Mouse (Mus musculus): ENCODE measurements around the gene Ttc28. TPM values are rescaled to one million over a fixed set of nuclear protein-coding genes. Genes with fewer than 3 reads are reported as not detected.

The Ttc28 gene
- polyA plus RNA-seq, 1 experiment = 3.4 TPM

DNA sequence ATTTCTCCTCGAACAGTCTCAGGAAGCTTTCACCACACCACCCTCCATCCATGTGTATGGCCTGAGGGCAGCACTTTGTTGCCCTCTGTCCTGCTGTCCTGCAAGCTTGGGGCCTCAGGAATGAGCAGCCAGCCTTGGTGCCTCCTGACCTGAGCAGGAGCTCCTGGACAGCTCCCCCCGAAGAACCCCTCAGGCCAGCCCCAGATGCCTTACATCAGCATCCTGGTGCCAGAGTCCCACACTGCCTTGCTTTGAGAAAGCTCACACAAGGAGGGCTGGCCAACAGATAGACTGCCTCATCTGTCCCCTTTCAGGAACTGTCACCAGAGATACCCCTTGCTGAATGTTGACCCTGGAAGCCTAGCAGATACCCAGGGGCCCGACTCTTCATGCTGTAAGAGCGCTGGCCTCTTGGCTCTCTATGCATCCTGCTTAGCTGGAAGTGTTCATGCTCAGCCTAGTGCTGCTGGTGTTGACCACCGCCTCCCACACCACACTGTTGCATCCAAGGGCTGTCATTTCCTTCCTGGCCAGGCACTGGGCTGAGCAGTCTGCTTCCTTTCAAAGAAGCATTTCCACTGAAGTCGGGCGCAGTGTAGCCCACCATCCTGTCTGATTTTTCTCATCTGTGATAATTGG is 259.4 kb downstream of the Ttc28 start:
- no peak for TF ChIP-seq MYOG (IDR thresholded peaks at IDR 0.05; ENCODE audit: control insufficient read depth, extremely low read depth, insufficient read length)
- no peak for TF ChIP-seq CTCF (IDR thresholded peaks at IDR 0.05; ENCODE audit: control insufficient read depth, insufficient read depth, insufficient read length)
- no peak for TF ChIP-seq MYOD1 (IDR thresholded peaks at IDR 0.05; ENCODE audit: control insufficient read depth, insufficient read length, low read depth)
- no peak for TF ChIP-seq MAX (IDR thresholded peaks at IDR 0.05)
- TF ChIP-seq CEBPB (IDR thresholded peaks at IDR 0.05; ENCODE audit: low read depth) = no peak
- TF ChIP-seq FOSL1 (IDR thresholded peaks at IDR 0.05; ENCODE audit: insufficient read depth, low read length, poor library complexity, severe bottlenecking) = no peak
- no peak for TF ChIP-seq USF1 (IDR thresholded peaks at IDR 0.05; ENCODE audit: low read depth)
- Histone ChIP-seq H3K27me3 (ENCODE audit: control insufficient read depth, insufficient read depth, insufficient read length) (no peaks in the 10 kb centered on the region), H3K36me3 (ENCODE audit: control insufficient read depth, insufficient read depth) (no peaks in the 10 kb centered on the region), H3K4me3 (ENCODE audit: insufficient read depth, poor library complexity, severe bottlenecking) (no peak overlapping the region), H3ac (ENCODE audit: control insufficient read depth, insufficient read length, low read depth) (no peak overlapping the region), H3K79me3 (ENCODE audit: low read depth) (no peaks in the 10 kb centered on the region), H3K79me2 (ENCODE audit: control insufficient read depth, insufficient read depth) (no peaks in the 10 kb centered on the region)

DNA sequence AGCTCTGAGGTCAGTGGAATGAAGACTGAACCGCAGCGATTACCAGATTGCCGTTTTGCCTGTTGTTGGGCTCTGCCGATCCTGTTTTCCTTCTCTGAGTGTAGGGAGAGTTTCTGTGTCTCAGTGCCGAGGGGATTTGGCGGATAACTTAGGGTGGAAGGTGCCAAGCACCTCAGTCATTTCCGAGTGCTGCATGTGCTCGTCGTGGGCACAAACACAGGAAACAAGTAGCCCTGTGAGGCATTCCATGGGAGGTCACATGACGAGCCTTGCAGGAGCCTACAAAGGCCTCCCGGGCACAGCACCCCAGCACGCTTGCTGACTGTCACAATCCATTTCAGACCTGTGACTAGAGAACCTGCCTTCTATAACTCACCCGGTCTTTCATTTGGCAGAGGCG is 260.0 kb downstream of the Ttc28 start:
- no peaks in the 10 kb centered on the region for H3K36me3 ChIP-seq (ENCODE audit: control insufficient read depth, insufficient read depth)

DNA sequence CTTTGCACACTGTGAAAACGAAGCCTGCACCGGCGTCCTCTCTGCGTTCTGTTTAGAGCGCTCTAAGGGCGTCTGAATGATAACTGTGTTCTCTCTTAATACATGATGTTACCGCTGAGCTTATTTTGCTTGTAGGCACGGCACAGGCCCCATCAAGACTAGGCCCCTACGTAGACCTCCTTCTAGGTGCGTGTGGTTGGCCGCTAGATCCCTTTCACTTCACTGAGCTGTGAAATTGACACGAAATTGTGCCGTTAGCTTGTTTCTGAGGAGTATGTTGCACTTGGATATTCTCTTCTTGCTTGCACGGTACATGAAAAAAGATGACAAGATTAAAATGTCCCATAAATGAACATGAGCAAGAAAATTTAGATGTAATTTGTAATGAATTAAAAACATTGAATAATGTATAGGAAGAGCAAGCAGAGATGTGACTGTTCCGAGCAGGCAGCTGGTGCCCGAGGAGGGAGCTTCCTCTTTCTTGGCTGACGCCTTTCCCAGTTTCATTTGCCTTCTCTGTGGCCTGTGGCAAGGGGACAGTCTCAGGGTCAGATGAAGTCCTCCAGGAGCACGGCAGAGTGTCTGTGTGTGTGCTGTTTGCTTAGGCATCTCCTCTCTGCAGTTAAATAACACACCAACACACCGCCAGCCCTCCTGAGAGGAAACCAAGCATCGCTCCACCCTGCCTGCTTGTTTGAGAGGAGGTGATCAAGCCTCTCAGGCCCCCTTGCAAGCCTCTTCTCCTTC is 261.7 kb downstream of the Ttc28 start:
- H3K79me3 ChIP-seq (ENCODE audit: low read depth) = no peaks in the 10 kb centered on the region
- H3K79me2 ChIP-seq (ENCODE audit: control insufficient read depth, insufficient read depth) = no peaks in the 10 kb centered on the region
- H3K36me3 ChIP-seq (ENCODE audit: control insufficient read depth, insufficient read depth) = no peaks in the 10 kb centered on the region
- no peaks in the 10 kb centered on the region for H3K27me3 ChIP-seq (ENCODE audit: control insufficient read depth, insufficient read depth, insufficient read length)
- no peak for TF ChIP-seq USF1 (IDR thresholded peaks at IDR 0.05; ENCODE audit: low read depth)
- no peak overlapping the region for H3ac ChIP-seq (ENCODE audit: control insufficient read depth, insufficient read length, low read depth)
- H3K4me3 ChIP-seq (ENCODE audit: insufficient read depth, poor library complexity, severe bottlenecking) = no peak overlapping the region

More for the DNA sequence above, 260.0 kb downstream of the Ttc28 start:
- Histone ChIP-seq H3K4me3 (ENCODE audit: insufficient read depth, poor library complexity, severe bottlenecking) (no peak overlapping the region), H3K27me3 (ENCODE audit: control insufficient read depth, insufficient read depth, insufficient read length) (no peaks in the 10 kb centered on the region), H3K79me3 (ENCODE audit: low read depth) (no peaks in the 10 kb centered on the region), H3ac (ENCODE audit: control insufficient read depth, insufficient read length, low read depth) (no peak overlapping the region), H3K79me2 (ENCODE audit: control insufficient read depth, insufficient read depth) (no peaks in the 10 kb centered on the region)
- TF ChIP-seq MYOG (IDR thresholded peaks at IDR 0.05; ENCODE audit: control insufficient read depth, extremely low read depth, insufficient read length) (no peak), USF1 (IDR thresholded peaks at IDR 0.05; ENCODE audit: low read depth) (peak; percentile 27)

DNA sequence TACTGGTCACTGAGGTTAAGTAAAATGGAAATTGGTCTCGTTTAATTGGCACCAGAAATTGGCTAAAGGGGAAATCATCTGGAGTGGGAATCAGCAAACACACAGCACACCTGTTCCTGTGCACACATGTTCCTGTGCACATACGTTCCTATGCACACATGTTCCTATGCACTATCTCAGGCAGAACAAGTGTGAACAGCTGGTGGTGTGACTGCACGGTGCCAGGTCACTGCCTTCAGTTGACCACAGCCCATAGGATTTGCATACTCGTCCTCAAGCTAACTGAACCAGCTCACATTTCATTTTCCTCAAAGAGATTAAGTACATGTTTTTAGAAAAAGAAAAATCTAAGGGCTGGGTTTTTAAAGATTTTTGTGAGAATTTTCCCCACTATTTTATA is 263.2 kb downstream of the Ttc28 start:
- H3K36me3 ChIP-seq (ENCODE audit: control insufficient read depth, insufficient read depth) = no peaks in the 10 kb centered on the region
- H3K27me3 ChIP-seq (ENCODE audit: control insufficient read depth, insufficient read depth, insufficient read length) = no peaks in the 10 kb centered on the region
- H3K79me3 ChIP-seq (ENCODE audit: low read depth) = no peaks in the 10 kb centered on the region
- H3ac ChIP-seq (ENCODE audit: control insufficient read depth, insufficient read length, low read depth) = no peak overlapping the region
- no peak for TF ChIP-seq CTCF (IDR thresholded peaks at IDR 0.05; ENCODE audit: control insufficient read depth, insufficient read depth, insufficient read length)
- no peak for TF ChIP-seq USF1 (IDR thresholded peaks at IDR 0.05; ENCODE audit: low read depth)
- TF ChIP-seq MAX (IDR thresholded peaks at IDR 0.05) = no peak
- no peak for TF ChIP-seq CEBPB (IDR thresholded peaks at IDR 0.05; ENCODE audit: low read depth)
- TF ChIP-seq MYOG (IDR thresholded peaks at IDR 0.05; ENCODE audit: control insufficient read depth, extremely low read depth, insufficient read length) = no peak
- no peak for TF ChIP-seq FOSL1 (IDR thresholded peaks at IDR 0.05; ENCODE audit: insufficient read depth, low read length, poor library complexity, severe bottlenecking)
- no peak for TF ChIP-seq MYOD1 (IDR thresholded peaks at IDR 0.05; ENCODE audit: control insufficient read depth, insufficient read length, low read depth)
- H3K79me2 ChIP-seq (ENCODE audit: control insufficient read depth, insufficient read depth) = no peaks in the 10 kb centered on the region
- H3K4me3 ChIP-seq (ENCODE audit: insufficient read depth, poor library complexity, severe bottlenecking) = no peak overlapping the region

DNA sequence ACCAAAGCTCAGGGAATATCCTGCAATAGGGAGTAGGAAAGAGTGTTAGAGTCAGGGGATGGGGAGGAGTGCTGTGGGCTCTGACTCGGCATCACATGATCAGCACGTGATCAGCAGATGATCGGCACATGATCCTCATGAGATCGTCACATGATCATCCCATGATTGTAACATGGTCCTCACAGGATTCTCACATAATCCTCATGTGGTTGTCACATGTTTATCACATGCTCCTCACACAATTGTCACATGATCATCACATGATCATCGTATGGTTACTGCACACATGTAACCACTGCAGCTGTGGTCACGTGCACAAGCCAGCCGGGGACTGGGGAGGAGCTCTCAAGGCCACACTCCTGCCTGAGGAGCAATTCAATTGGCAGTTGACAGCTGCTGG is 264.8 kb downstream of the Ttc28 start:
- Histone ChIP-seq H3ac (ENCODE audit: control insufficient read depth, insufficient read length, low read depth) (no peak overlapping the region), H3K79me3 (ENCODE audit: low read depth) (no peaks in the 10 kb centered on the region), H3K4me3 (ENCODE audit: insufficient read depth, poor library complexity, severe bottlenecking) (no peak overlapping the region), H3K79me2 (ENCODE audit: control insufficient read depth, insufficient read depth) (no peaks in the 10 kb centered on the region), H3K27me3 (ENCODE audit: control insufficient read depth, insufficient read depth, insufficient read length) (no peaks in the 10 kb centered on the region), H3K36me3 (ENCODE audit: control insufficient read depth, insufficient read depth) (no peaks in the 10 kb centered on the region)
- TF ChIP-seq MYOD1 (IDR thresholded peaks at IDR 0.05; ENCODE audit: control insufficient read depth, insufficient read length, low read depth) = no peak
- no peak for TF ChIP-seq CTCF (IDR thresholded peaks at IDR 0.05; ENCODE audit: control insufficient read depth, insufficient read depth, insufficient read length)
- TF ChIP-seq CEBPB (IDR thresholded peaks at IDR 0.05; ENCODE audit: low read depth) = no peak
- TF ChIP-seq USF1 (IDR thresholded peaks at IDR 0.05; ENCODE audit: low read depth) = no peak

DNA sequence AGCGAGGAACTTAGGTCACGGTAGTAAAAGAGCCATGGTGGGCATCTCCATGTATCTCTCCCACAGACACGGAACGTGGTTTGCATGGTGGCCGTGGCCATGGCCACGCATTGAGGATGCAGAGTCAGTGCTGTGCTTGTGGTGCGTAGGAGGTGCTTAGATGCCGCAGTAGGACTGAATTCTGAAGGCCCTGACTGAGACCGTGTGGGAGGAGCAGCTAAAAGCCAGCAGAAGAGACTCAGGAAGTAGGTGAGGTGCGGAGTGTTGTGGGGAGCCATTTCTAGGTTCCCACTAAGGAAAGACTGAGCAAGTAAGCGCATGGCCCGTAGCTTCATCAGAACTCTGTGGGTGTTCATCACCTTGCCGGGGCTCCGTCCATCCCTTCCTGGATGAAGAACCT is 271.0 kb downstream of the Ttc28 start:
- no peak overlapping the region for H3K4me3 ChIP-seq (ENCODE audit: insufficient read depth, poor library complexity, severe bottlenecking)
- TF ChIP-seq MAX (IDR thresholded peaks at IDR 0.05) (no peak), MYOD1 (IDR thresholded peaks at IDR 0.05; ENCODE audit: control insufficient read depth, insufficient read length, low read depth) (no peak), USF1 (IDR thresholded peaks at IDR 0.05; ENCODE audit: low read depth) (no peak), CEBPB (IDR thresholded peaks at IDR 0.05; ENCODE audit: low read depth) (no peak), FOSL1 (IDR thresholded peaks at IDR 0.05; ENCODE audit: insufficient read depth, low read length, poor library complexity, severe bottlenecking) (no peak), CTCF (IDR thresholded peaks at IDR 0.05; ENCODE audit: control insufficient read depth, insufficient read depth, insufficient read length) (no peak), MYOG (IDR thresholded peaks at IDR 0.05; ENCODE audit: control insufficient read depth, extremely low read depth, insufficient read length) (no peak)
- H3ac ChIP-seq (ENCODE audit: control insufficient read depth, insufficient read length, low read depth) = no peak overlapping the region
- H3K79me2 ChIP-seq (ENCODE audit: control insufficient read depth, insufficient read depth) = no peaks in the 10 kb centered on the region
- no peaks in the 10 kb centered on the region for H3K36me3 ChIP-seq (ENCODE audit: control insufficient read depth, insufficient read depth)
- no peaks in the 10 kb centered on the region for H3K79me3 ChIP-seq (ENCODE audit: low read depth)
- H3K27me3 ChIP-seq (ENCODE audit: control insufficient read depth, insufficient read depth, insufficient read length) = no peaks in the 10 kb centered on the region
